Mouse (Mus musculus) CH12.LX (cell line): ENCODE measurements around the gene Rundc3a. TPM values are rescaled to one million over a fixed set of nuclear protein-coding genes. Genes with fewer than 3 reads are reported as not detected.
A peak's percentile ranks its signal among the peaks of the same experiment; 100 is the strongest.

Experiments used
- DNase-seq: peaks from one replicate; pipeline ENCODE4 v3.0.0-alpha.2; 2013; ENCODE audit errors: extremely low read depth
- H3K27ac ChIP-seq: 2 replicates; pipeline ENCODE4 v1.5.1; 2012; ENCODE audit warnings: low read depth, mild to moderate bottlenecking, control low read depth, moderate library complexity; ENCODE audit not compliant: insufficient read depth
- H3K27me3 ChIP-seq: replicated peaks from 2 replicates; pipeline ENCODE3; 2012; ENCODE audit warnings: inconsistent platforms
- H3K36me3 ChIP-seq, 2 experiments: replicated peaks in 1 of 2; 2 replicates each; pipeline versions ENCODE3 to v1.6.1; 2012; ENCODE audit warnings: inconsistent platforms in 1 of 2, low read length in 1 of 2, mild to moderate bottlenecking in 1 of 2, mixed read lengths in 1 of 2, moderate library complexity in 1 of 2; ENCODE audit not compliant: control insufficient read depth in 1 of 2, insufficient read depth in 1 of 2
- H3K4me1 ChIP-seq, 2 experiments: 2 replicates each; pipeline ENCODE4 v1.6.1; 2012; ENCODE audit warnings: inconsistent platforms in 1 of 2, moderate library complexity in 1 of 2; ENCODE audit not compliant: insufficient read depth in 2 of 2, control insufficient read depth in 1 of 2
- H3K4me2 ChIP-seq: 2 replicates; pipeline ENCODE4 v1.6.1; 2012; ENCODE audit warnings: low read depth, mild to moderate bottlenecking, control low read depth; ENCODE audit not compliant: poor library complexity, insufficient read depth, severe bottlenecking
- H3K4me3 ChIP-seq, 3 experiments: fragments of 150-350 bp in 1 of 3; sonication (generic) in 1 of 3; replicated peaks in 1 of 3; 2 replicates each; pipeline versions ENCODE3 to v1.5.1; 2011 to 2012; ENCODE audit warnings: low read depth in 2 of 3, low read length in 2 of 3, mild to moderate bottlenecking in 2 of 3, moderate library complexity in 2 of 3, control low read depth in 1 of 3, improper control_type of control experiment in 1 of 3, inconsistent platforms in 1 of 3, mixed read lengths in 1 of 3; ENCODE audit not compliant: poor library complexity in 1 of 3
- H3K79me2 ChIP-seq: replicated peaks from 2 replicates; pipeline ENCODE4 v1.6.1; 2012; ENCODE audit warnings: mild to moderate bottlenecking, moderate library complexity; ENCODE audit not compliant: control insufficient read depth, poor library complexity, insufficient read depth, severe bottlenecking; ENCODE audit errors: extremely low read depth
- H3K9ac ChIP-seq: 2 replicates; pipeline ENCODE4 v1.6.1; 2012; ENCODE audit warnings: low read depth, mild to moderate bottlenecking, control low read depth, moderate library complexity; ENCODE audit not compliant: insufficient read depth
- H3K9me3 ChIP-seq: replicated peaks from 2 replicates; pipeline ENCODE3; 2012; ENCODE audit warnings: low read length, inconsistent platforms, mixed read lengths
- BHLHE40 ChIP-seq: IDR thresholded peaks from 2 replicates; pipeline ENCODE4 v1.6.1; 2011; ENCODE audit warnings: mild to moderate bottlenecking, low read depth, low read length, improper control_type of control experiment
- CHD1 ChIP-seq: IDR thresholded peaks from 2 replicates; pipeline ENCODE4 v1.6.1; 2012; ENCODE audit warnings: low read depth, low read length, improper control_type of control experiment, inconsistent platforms
- CHD2 ChIP-seq: IDR thresholded peaks from 2 replicates; pipeline ENCODE4 v1.6.1; 2011; ENCODE audit warnings: low read length, improper control_type of control experiment
- ELF1 ChIP-seq: IDR thresholded peaks from 2 replicates; pipeline ENCODE4 v1.6.1; 2014; ENCODE audit warnings: low read depth, mild to moderate bottlenecking, inconsistent platforms, low read length, improper control_type of control experiment
- EP300 ChIP-seq: IDR thresholded peaks from 2 replicates; pipeline ENCODE4 v1.6.1; 2011; ENCODE audit warnings: low read length, improper control_type of control experiment
- ETS1 ChIP-seq: conservative IDR thresholded peaks from 2 replicates; pipeline ENCODE4 v1.6.1; 2012; ENCODE audit warnings: low read depth, mild to moderate bottlenecking, inconsistent platforms, low read length, improper control_type of control experiment, moderate library complexity
- HCFC1 ChIP-seq: IDR thresholded peaks from 2 replicates; pipeline ENCODE4 v1.6.1; 2012; ENCODE audit warnings: low read depth, mild to moderate bottlenecking, inconsistent platforms, low read length, improper control_type of control experiment
- JUN ChIP-seq: IDR thresholded peaks from 2 replicates; pipeline ENCODE4 v1.6.1; 2011; ENCODE audit warnings: low read depth, mild to moderate bottlenecking, low read length, improper control_type of control experiment, moderate library complexity; ENCODE audit not compliant: insufficient read depth
- KAT2A ChIP-seq: IDR thresholded peaks from 2 replicates; pipeline ENCODE4 v1.6.1; 2012; ENCODE audit warnings: low read length, improper control_type of control experiment, inconsistent platforms; ENCODE audit not compliant: insufficient replicate concordance
- MAX ChIP-seq: IDR thresholded peaks from 2 replicates; pipeline ENCODE4 v1.6.1; 2011; ENCODE audit warnings: low read length, improper control_type of control experiment
- MAZ ChIP-seq: IDR thresholded peaks from 2 replicates; pipeline ENCODE4 v1.6.1; 2012; ENCODE audit warnings: low read depth, mild to moderate bottlenecking, inconsistent platforms, low read length, improper control_type of control experiment, moderate library complexity
- NELFE ChIP-seq: IDR thresholded peaks from 2 replicates; pipeline ENCODE4 v1.6.1; 2011; ENCODE audit warnings: low read depth, low read length, improper control_type of control experiment
- PAX5 ChIP-seq: IDR thresholded peaks from 2 replicates; pipeline ENCODE4 v1.6.1; 2012; ENCODE audit warnings: low read length, inconsistent platforms, mixed read lengths
- RAD21 ChIP-seq: IDR thresholded peaks from 2 replicates; pipeline ENCODE4 v1.6.1; 2011; ENCODE audit warnings: low read depth, mild to moderate bottlenecking, low read length, improper control_type of control experiment, moderate library complexity
- RCOR1 ChIP-seq: conservative IDR thresholded peaks from 2 replicates; pipeline ENCODE4 v1.6.1; 2012; ENCODE audit warnings: low read depth, mild to moderate bottlenecking, inconsistent platforms, low read length, improper control_type of control experiment
- SIN3A ChIP-seq: IDR thresholded peaks from 2 replicates; pipeline ENCODE4 v1.6.1; 2012; ENCODE audit warnings: low read length, improper control_type of control experiment, inconsistent platforms
- UBTF ChIP-seq: IDR thresholded peaks from 2 replicates; pipeline ENCODE4 v1.6.1; 2012; ENCODE audit warnings: low read depth, mild to moderate bottlenecking, inconsistent platforms, low read length, improper control_type of control experiment, moderate library complexity
- ZKSCAN1 ChIP-seq: IDR thresholded peaks from 2 replicates; pipeline ENCODE4 v1.6.1; 2012; ENCODE audit warnings: low read depth, inconsistent platforms, low read length, improper control_type of control experiment, borderline replicate concordance
- ZNF384 ChIP-seq: IDR thresholded peaks from 2 replicates; pipeline ENCODE4 v1.6.1; 2012; ENCODE audit warnings: low read depth, low read length, improper control_type of control experiment, inconsistent platforms
- dilution Hi-C: fragments of 300-500 bp; cut with MboI; formaldehyde crosslinking; loops from 2 replicates; pipeline ENCODE4 v1.14.3; 2020; ENCODE audit warnings: low sequenced_read_pairs; ENCODE audit not compliant: extremely low pct_unique_long_range_greater_than_20kb, extremely low pct_ligation_motif_present
- in situ Hi-C: fragments of 300-500 bp; cut with MboI; formaldehyde crosslinking; loops from 3 replicates; pipeline ENCODE4 v1.14.3; 2019; ENCODE audit warnings: low sequenced_read_pairs, low pct_ligation_motif_present, low pct_unique_long_range_greater_than_20kb, mixed read lengths
- polyA plus RNA-seq: library from polyadenylated mRNA; unstranded; fragments of >175 nt; gene quantifications from 2 replicates; pipeline ENCODE4 v1.2.1, GENCODE M21; 2012; ENCODE audit warnings: low read depth; ENCODE audit not compliant: insufficient read length
- total RNA-seq, 2 experiments: library from RNA; depleted of rRNA; stranded (reverse); fragments of 300-350 nt in 1 of 2; fragments of >200 nt in 1 of 2; gene quantifications; 2 replicates each; pipeline ENCODE4 v1.2.3; 2012 to 2014

Rundc3a gene
- total and polyA plus RNA-seq, 3 experiments = 1.4 to 16.3 (median 3.3) TPM

- TF ChIP-seq RCOR1 = no peak
- TF ChIP-seq ZNF384 = no peak
- TF ChIP-seq PAX5 = no peak
- no peak for TF ChIP-seq BHLHE40
- no peak for TF ChIP-seq KAT2A
- TF ChIP-seq CHD2 = no peak
- TF ChIP-seq NELFE = no peak
- peak; percentile 94 for TF ChIP-seq ETS1
- no peak for TF ChIP-seq CHD1
- no peak for TF ChIP-seq RAD21
- TF ChIP-seq JUN = no peak
- TF ChIP-seq HCFC1 = no peak
- TF ChIP-seq EP300 = 0 out of 2 replicates have a peak, but pooled peaks have one; percentile 13
- TF ChIP-seq ZKSCAN1 = no peak
- TF ChIP-seq MAX = no peak
- TF ChIP-seq UBTF = 0 out of 2 replicates have a peak, but pooled peaks have one; percentile 48
- no peak for TF ChIP-seq ELF1
- TF ChIP-seq SIN3A = 0 out of 2 replicates have a peak, but pooled peaks have one; percentile 48
Measured at GRCm38 (mm10) chr11:102375196-102376173, 17.7 kb upstream of the Rundc3a start (continued).

DNA sequence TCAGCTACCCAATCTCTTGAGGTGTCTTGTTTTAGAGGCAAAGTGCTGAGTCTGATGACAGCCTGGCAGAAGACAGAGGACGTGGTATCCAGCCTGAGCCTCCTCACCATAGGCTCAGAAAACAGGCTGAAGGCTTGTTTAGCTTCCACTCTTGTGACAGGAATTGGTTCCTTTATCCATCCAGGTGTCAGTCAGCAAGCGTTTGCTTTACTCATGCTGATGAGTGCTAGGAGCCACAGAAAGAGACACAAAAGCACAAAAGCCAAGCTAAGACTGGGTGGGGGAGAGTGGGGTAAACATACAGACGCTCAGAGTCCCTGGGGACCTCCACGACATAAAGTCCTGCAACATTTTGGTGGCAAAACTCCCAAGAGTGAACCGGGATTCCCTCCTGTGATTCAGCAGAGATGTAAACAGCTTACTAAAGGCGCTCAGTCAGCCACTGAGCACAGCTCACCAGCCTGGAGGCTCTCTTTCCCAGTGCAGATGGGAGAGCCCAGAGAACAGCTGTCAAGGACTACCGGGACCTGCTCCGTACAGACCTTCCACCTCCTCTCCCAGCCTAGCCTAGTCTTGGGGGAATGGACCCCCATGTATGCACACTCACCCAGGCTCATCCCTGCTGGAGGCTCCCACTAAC lies 16.9 kb upstream of the Rundc3a start:
- DNase-seq = no peak
- TF ChIP-seq MAZ = no peak
- TF ChIP-seq, all 38 proteins: peak for 0
- Histone ChIP-seq H3K4me2 (no peak overlapping the region), H3K79me2 (no peaks in the 10 kb centered on the region), H3K9ac (no peak overlapping the region), H3K36me3 (no peaks in the 10 kb centered on the region), H3K27ac (no peak overlapping the region), H3K4me1 (peaks cover 29 to 53% of the 10 kb centered on the region in 2 experiments), H3K27me3 (peaks cover 40% of the 10 kb centered on the region), H3K9me3 (peaks cover 21% of the 10 kb centered on the region), H3K4me3 (no peak overlapping the region)
- in situ Hi-C loops = no loop called here
- dilution Hi-C loops = no loop called here
